Mouse (Mus musculus) thymus, adult 2 months (tissue): ENCODE data around the gene Gatc.

ENCODE experiments used
- CTCF ChIP-seq: fragments of 200-500 bp; IDR thresholded peaks from 2 replicates; pipeline ENCODE4 v1.5.1; 2012; ENCODE audit warnings: mild to moderate bottlenecking, control low read depth, low read length, moderate library complexity, borderline replicate concordance; ENCODE audit not compliant: control insufficient read depth, poor library complexity, insufficient read depth; ENCODE audit errors: extremely low read depth
- POLR2A ChIP-seq: fragments of 200-500 bp; IDR thresholded peaks from 2 replicates; pipeline ENCODE4 v1.6.1; 2012; ENCODE audit warnings: mild to moderate bottlenecking, low read length, control low read depth, moderate library complexity; ENCODE audit not compliant: control insufficient read depth, poor library complexity, insufficient read depth; ENCODE audit errors: extremely low read depth

GRCm38 (mm10) chr5:115340007-115340406, 971 bp downstream of the Gatc start:
- no peak for TF ChIP-seq POLR2A
- TF ChIP-seq CTCF = no peak
